Mouse (Mus musculus): ENCODE results near the gene Irgc1. TPM values are rescaled to one million over a fixed set of nuclear protein-coding genes. Genes with fewer than 3 reads are reported as not detected.
"Not testable (repeated sequence)": the region's sequence is repeated elsewhere in the genome, so short reads cannot be mapped to it uniquely, and the experiment has no call there.

The Irgc1 gene
- total RNA-seq (2021), result not detected
- long read RNA-seq, experiment 1, result 0 reads
- long read RNA-seq, experiment 2, result 0 reads

- DNase-seq (ENCODE audit: low spot score in 2 of 2), result no peak
- Histone ChIP-seq H3K4me3 (no peak within 1 kb of the TSS), H3K27ac (no peak within 1 kb of the TSS)
- TF ChIP-seq CTCF (conservative IDR thresholded peaks at IDR 0.05), result no peak
Observed at GRCm38 (mm10) chr7:24451855-24452311, at the start of gene Irgc1. Gene Irgc1 (minus strand): TSS chr7:24452297.

GRCm38 (mm10) chr7:24501492-24501891 is 49.4 kb upstream of the Irgc1 start:
- Histone ChIP-seq H3K27ac (no peak overlapping the region), H3K4me3 (no peak overlapping the region)
- TF ChIP-seq CTCF (conservative IDR thresholded peaks at IDR 0.05), result peak; percentile 63
- DNase-seq (ENCODE audit: low spot score in 2 of 2), result no peak

- TF ChIP-seq CTCF (conservative IDR thresholded peaks at IDR 0.05), result peak; percentile 74
- Histone ChIP-seq H3K27ac (no peak overlapping the region), H3K4me3 (no peak overlapping the region)
- DNase-seq (ENCODE audit: low spot score in 2 of 2), result no peak
Observed at GRCm38 (mm10) chr7:24500929-24501328, 48.8 kb upstream of the Irgc1 start.

- Histone ChIP-seq H3K27ac (no peak overlapping the region), H3K4me3 (no peak overlapping the region)
- no peak for TF ChIP-seq CTCF (conservative IDR thresholded peaks at IDR 0.05)
- no peak for DNase-seq (ENCODE audit: low spot score in 2 of 2)
Observed at GRCm38 (mm10) chr7:24499856-24500577, 47.9 kb upstream of the Irgc1 start.

- peak overlapping the region; percentile 94 for H3K27ac ChIP-seq
- TF ChIP-seq CTCF (conservative IDR thresholded peaks at IDR 0.05), result no peak
- H3K4me3 ChIP-seq, result no peak overlapping the region
- DNase-seq (ENCODE audit: low spot score in 2 of 2), result no peak
Observed at GRCm38 (mm10) chr7:24488303-24488702, 36.2 kb upstream of the Irgc1 start.

GRCm38 (mm10) chr7:24487403-24487802 is 35.3 kb upstream of the Irgc1 start:
- Histone ChIP-seq H3K4me3 (no peak overlapping the region), H3K27ac (peak overlapping the region; percentile 94)
- TF ChIP-seq CTCF (conservative IDR thresholded peaks at IDR 0.05), result no peak
- no peak for DNase-seq (ENCODE audit: low spot score in 2 of 2)

- H3K27ac ChIP-seq, result peak overlapping the region; percentile 94
- H3K4me3 ChIP-seq, result peak overlapping the region; percentile 45
- no peak for TF ChIP-seq CTCF (conservative IDR thresholded peaks at IDR 0.05)
- no peak for DNase-seq (ENCODE audit: low spot score in 2 of 2)
Observed at GRCm38 (mm10) chr7:24486654-24487130, 34.6 kb upstream of the Irgc1 start.

GRCm38 (mm10) chr7:24485481-24485880 is 33.4 kb upstream of the Irgc1 start:
- DNase-seq (ENCODE audit: low spot score in 2 of 2), result no peak
- Histone ChIP-seq H3K27ac (peak overlapping the region; percentile 94), H3K4me3 (peak overlapping the region; percentile 45)
- TF ChIP-seq CTCF (conservative IDR thresholded peaks at IDR 0.05), result no peak

GRCm38 (mm10) chr7:24483291-24483690 is 31.2 kb upstream of the Irgc1 start:
- not testable (repeated sequence) for DNase-seq (ENCODE audit: low spot score in 2 of 2)
- H3K4me3 ChIP-seq, result peak overlapping the region; percentile 83; the same call in 1 of the 2 replicates
- H3K27ac ChIP-seq, result peak overlapping the region; percentile 80; the same call in 1 of the 2 replicates

GRCm38 (mm10) chr7:24482208-24483020 is 30.3 kb upstream of the Irgc1 start:
- peak overlapping the region; percentile 83 for H3K4me3 ChIP-seq
- DNase-seq (ENCODE audit: low spot score in 2 of 2), result no peak
- TF ChIP-seq CTCF (conservative IDR thresholded peaks at IDR 0.05), result no peak
- peak overlapping the region; percentile 80 for H3K27ac ChIP-seq

GRCm38 (mm10) chr7:24481474-24482207 is 29.5 kb upstream of the Irgc1 start, which contains the start of gene Cadm4:
Gene Cadm4 (plus strand): TSS chr7:24482023.
- peak within 1 kb of the TSS; percentile 83 for H3K4me3 ChIP-seq
- peak; percentile 86 to 88 for DNase-seq (ENCODE audit: low spot score in 2 of 2)
- no peak for TF ChIP-seq CTCF (conservative IDR thresholded peaks at IDR 0.05)
- peak within 1 kb of the TSS; percentile 87 for H3K27ac ChIP-seq

GRCm38 (mm10) chr7:24480986-24481473 is 28.9 kb upstream of the Irgc1 start:
- TF ChIP-seq CTCF (conservative IDR thresholded peaks at IDR 0.05), result no peak
- no peak for DNase-seq (ENCODE audit: low spot score in 2 of 2)

More at GRCm38 (mm10) chr7:24480986-24481473, 28.9 kb upstream of the Irgc1 start:
- Histone ChIP-seq H3K27ac (peak overlapping the region; percentile 87), H3K4me3 (peak overlapping the region; percentile 83)

All from layer of hippocampus, adult 2 months (tissue).